Mouse (Mus musculus): ENCODE measurements at regions not wholly inside any gene's neighbourhood (a gene's known extent, or its start where the extent isn't known, plus 50 kb on each side); places are given as distances from the start of the nearest gene placed in this dataset.

DNA sequence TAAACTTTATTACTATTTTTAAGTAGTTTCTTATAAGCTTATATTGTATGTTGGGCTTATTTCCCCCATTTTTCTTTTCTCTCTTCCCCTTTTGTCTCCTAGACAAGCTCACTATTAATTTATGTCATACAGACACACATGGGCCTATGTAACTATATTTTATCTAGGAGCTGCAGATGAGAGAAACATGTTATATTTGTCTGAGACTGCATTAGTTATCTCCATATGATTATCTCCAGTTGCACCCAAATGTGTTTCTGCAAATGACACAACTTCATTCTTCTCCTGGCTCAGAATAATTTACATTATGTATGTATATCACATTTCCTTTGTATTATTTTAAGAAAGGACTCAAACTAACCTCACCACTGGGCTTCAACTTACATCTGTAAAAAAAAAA lies 501.3 kb downstream of the Olfm4 start:
- no peak for DNase-seq

DNA sequence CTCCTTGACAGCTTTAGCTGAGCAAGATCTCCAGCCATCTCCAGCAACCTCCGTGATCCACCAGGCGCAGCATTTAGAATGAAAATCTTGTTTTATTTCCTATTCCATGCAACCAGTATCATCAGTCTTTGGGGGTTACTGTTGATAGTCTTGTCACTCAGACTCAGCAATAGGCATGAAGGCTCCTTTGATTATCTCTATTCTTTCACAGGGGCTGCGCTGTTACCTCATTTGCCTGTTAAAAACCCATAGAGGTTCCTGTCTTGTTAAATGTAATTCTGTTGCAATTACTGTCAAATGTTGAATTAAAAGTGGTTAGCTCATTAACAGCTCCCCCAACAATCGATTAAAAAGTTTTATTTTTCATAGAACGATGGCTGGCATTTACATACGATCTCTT lies 502.7 kb downstream of the Olfm4 start:
- no peak for DNase-seq

DNA sequence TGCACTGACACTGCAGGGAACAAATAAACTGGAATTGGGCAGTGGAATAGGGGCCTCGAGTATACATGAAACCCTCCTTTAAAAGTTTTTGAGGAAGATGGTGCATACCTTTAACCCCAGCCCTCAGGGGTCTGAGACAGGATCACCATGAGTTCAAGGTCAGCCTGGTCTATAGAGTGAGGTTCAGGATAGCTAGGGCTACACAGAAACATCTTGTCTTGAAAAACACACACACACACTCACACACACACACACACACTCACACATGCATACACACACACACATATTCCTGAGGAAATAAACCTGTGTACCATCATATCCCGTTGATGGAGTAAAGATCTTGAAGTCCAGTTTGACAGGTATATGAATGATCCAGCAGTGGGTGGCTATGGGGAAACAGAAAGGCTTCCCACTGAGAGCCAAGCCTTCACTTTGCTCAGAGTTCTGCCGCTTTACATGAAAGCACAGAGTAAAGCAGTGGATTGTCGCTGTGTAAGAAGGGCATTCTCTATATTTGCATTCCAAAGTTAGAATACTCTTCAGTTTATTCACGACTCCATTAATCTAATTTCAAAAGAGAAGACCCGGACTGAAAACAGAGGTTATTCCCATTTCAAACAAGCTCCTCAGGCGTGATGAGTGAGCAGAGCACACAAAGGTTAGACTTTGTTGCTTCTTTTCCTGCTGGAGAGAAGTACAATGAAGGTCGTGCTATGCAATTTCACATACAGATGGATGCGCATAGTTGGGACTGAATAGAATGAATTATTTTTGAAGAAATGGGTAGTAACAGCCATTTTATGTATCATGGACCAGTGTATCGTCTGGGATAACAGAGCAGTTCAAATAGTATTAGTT lies 508.4 kb downstream of the Olfm4 start:
- DNase-seq, result no peak

DNA sequence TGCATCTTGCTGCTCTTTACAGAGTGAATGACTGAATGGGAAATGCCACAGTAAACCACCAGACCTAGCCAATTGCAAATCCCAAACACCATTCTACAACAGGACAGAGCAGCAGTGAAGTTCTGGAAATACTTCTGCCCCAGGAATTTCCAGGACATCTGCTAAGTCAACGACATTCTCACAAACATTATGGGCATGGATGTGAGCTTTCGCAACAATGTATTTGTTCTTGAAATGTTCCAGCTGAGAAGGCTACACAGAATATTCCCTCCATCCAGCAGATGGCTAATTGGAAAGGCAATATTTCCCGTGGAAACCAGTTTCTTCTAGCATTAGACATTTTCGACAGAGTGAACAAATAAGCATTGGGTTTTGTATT lies 509.0 kb downstream of the Olfm4 start:
- no peak for DNase-seq

DNA sequence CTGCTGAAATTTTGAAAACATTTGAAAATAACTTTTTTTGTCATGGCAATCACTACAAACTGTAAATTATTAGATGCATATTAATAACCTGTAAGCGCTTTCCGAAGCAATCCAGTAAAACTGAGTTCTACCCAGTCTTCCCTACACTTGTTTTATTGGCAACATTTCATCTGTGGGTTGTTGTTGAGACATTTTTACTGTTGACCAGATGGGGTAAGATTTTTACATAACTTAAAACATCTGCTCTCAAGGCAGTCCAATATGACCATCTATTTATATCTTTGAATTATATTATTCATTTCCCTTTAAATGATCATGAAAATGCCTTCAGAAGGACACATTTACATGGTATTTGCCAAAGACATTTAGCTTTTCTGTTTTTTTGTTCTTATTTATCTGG lies 520.5 kb downstream of the Olfm4 start:
- DNase-seq, result no peak

DNA sequence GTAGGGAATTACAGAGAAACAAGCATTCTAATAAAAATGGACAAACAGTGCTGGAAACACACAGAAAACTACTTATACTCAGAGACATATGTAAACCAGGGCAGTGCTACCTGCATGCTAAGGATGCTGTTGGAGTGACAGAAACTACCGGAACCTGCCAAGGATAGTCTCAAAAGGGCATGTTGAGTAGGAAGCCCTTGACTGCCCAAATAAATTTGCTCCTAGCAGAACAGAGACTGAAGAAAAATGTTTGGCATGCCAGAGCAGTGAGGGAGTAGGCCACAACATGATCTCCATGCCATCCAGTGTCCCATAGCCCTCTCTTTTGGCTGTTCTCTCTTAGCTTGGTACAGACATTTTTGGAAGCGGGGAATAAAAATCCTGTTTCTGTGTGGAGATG lies 532.7 kb downstream of the Olfm4 start:
- no peak for DNase-seq

GRCm38 (mm10) chr14:80521216-80521615 lies 537.3 kb downstream of the Olfm4 start:
- DNase-seq, result no peak

- no peak for DNase-seq
These were observed 537.8 kb downstream of the Olfm4 start for GRCm38 (mm10) chr14:80521631-80522030.

DNA sequence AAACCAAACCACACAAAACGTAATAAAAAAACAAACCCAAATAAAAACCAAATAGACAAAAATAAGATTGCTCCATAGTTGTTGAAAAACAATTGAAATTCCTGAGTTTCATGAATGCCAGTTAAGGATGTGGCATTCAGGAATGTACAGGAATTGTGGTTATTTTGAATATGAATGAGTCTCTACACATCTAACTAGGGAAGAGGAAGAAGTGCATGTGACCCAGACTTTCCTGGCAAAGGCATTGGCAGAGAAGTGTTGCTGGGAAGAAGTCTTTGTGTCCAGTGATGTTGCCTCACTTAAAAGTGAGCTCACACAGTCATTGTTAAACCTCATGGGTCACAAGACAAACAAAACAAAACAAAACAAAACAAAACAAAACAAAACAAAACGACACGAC lies 538.7 kb downstream of the Olfm4 start:
- no peak for DNase-seq

DNA sequence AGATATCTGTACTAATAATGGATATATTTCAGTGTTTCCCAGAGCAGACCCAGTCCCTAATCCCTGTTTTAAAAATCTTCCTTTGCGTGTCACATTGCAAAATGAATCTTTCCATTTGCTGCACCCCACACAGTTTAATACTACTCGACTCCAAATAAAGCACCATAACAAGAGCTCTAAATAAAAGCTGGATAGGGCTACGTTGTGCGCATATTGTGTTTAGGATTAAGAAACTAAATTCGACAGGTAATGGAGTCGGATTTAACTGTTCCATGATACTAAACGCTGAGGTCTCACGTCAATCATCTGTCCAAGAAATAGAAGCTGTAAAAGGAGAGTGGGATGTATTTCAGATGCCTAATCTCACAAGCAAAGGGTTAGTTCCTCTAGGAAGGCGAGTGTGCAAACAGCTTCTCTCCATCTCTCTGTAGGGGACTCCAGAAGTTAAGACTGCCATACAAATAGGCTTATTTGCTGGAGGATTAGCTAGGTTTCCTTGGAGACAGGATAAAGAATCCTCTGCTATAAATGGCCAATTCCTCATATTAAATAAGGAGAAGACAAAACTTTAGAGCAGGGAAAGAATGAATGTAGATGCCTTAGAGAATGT lies 544.6 kb downstream of the Olfm4 start:
- DNase-seq, result no peak

- DNase-seq, result no peak
These were observed 552.3 kb downstream of the Olfm4 start for GRCm38 (mm10) chr14:80536044-80536745.

DNA sequence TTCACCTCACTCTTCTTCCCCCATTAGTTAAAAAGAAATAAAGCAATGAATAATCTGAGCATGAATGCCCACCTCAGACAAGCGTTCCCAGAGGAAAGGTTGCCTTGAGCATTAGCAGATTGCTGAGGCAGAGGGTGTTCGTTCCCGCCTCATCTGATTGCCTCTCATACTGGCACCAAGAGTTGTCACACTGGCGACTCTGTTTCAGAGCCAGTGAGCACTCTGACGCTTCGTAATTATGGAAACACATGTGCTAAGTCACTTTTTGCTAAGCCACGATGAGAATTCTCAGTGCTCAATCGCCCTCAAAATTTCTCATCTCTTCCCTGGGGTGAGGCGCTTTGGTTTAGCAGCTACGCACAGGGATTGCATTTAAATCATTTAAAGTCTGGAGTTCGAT lies 576.1 kb downstream of the Olfm4 start:
- DNase-seq, result no peak

Data from layer of hippocampus, postnatal 36 days (tissue).